Mouse (Mus musculus) stomach, postnatal 0 days (tissue): ENCODE measurements around the gene Gm20825. TPM values are rescaled to one million over a fixed set of nuclear protein-coding genes. Genes with fewer than 3 reads are reported as not detected.
"Not testable (repeated sequence)": the region's sequence is repeated elsewhere in the genome, so short reads cannot be mapped to it uniquely, and the experiment has no call there.

Source experiments
- ATAC-seq: fragments of 200-750 bp; cut with Nextera tagmentation; 2 replicates; pipeline ENCODE4 v1.8.0; 2017; ENCODE audit not compliant: low FRiP score, low TSS enrichment
- DNase-seq: peaks from one replicate; pipeline ENCODE4 v3.0.0-alpha.2; 2016; ENCODE audit warnings: low spot score
- H3K27ac ChIP-seq: fragments of 300-500 bp; sonication (generic); replicated peaks from 2 replicates; pipeline ENCODE4 v1.5.1; 2014; ENCODE audit warnings: mild to moderate bottlenecking, control low read depth
- H3K27me3 ChIP-seq: fragments of 300-500 bp; sonication (generic); 2 replicates; pipeline ENCODE4 v1.6.1; 2014; ENCODE audit warnings: low read length; ENCODE audit not compliant: control insufficient read depth, insufficient read depth
- H3K36me3 ChIP-seq: fragments of 300-500 bp; sonication (generic); 2 replicates; pipeline ENCODE4 v1.6.1; 2014; ENCODE audit warnings: low read length, mixed read lengths; ENCODE audit not compliant: control insufficient read depth, insufficient read depth
- H3K4me1 ChIP-seq: fragments of 300-500 bp; sonication (generic); replicated peaks from 2 replicates; pipeline ENCODE4 v1.6.1; 2014; ENCODE audit warnings: antibody characterized with exemption; ENCODE audit not compliant: control insufficient read depth, insufficient read depth
- H3K4me2 ChIP-seq: fragments of 300-500 bp; sonication (generic); replicated peaks from 2 replicates; pipeline ENCODE4 v1.6.1; 2014; ENCODE audit warnings: low read depth, mild to moderate bottlenecking, control low read depth, moderate library complexity
- H3K4me3 ChIP-seq: fragments of 300-500 bp; sonication (generic); 2 replicates; pipeline ENCODE4 v1.5.1; 2014; ENCODE audit warnings: low read depth, low read length, control low read depth
- H3K9ac ChIP-seq: fragments of 300-500 bp; sonication (generic); 2 replicates; pipeline ENCODE4 v1.6.1; 2014; ENCODE audit warnings: mild to moderate bottlenecking, low read length, control low read depth, mixed read lengths
- H3K9me3 ChIP-seq: fragments of 300-500 bp; sonication (generic); 2 replicates; pipeline ENCODE4 v1.6.1; 2016; ENCODE audit warnings: low read length; ENCODE audit not compliant: control insufficient read depth
- WGBS: fragments of 180-500 bp; shearing (Covaris S2); extraction: QIAGEN DNeasy Blood & Tissue Kit; methylation state at CpG from one replicate; pipeline ENCODE4 v1.1.7; 2014; 5-methylcytosine and 5-hydroxymethylcytosine counted together
- polyA plus RNA-seq: library from polyadenylated mRNA; unstranded; fragments of >200 nt; fragmentation: Nextera tagmentation; extraction: Ambion mirVana; gene quantifications from 2 replicates; pipeline ENCODE4 v1.2.1, GENCODE M21; 2015

The Gm20825 gene
- polyA plus RNA-seq = not detected in 2 replicates

GRCm38 (mm10) chrY:8071407-8071806, at the start of gene Gm20825:
Gene Gm20825, minus strand, starts transcription at chrY:8071507.
- not testable (repeated sequence) for H3K4me3 ChIP-seq, DNase-seq, ATAC-seq, H3K27me3 ChIP-seq, H3K9me3 ChIP-seq, H3K27ac ChIP-seq, H3K4me2 ChIP-seq, H3K9ac ChIP-seq, H3K4me1 ChIP-seq, H3K36me3 ChIP-seq
- WGBS = 71% methylated on average over 2 of the region's 4 CpGs

Other genes with a start within 250 kb of the Gm20825 start
- gene Gm29049, start 74.3 kb downstream of the Gm20825 start, polyA plus RNA-seq = not detected in 2 replicates
- not detected in 2 replicates for gene Gm20824, start 186.4 kb upstream of the Gm20825 start, polyA plus RNA-seq